8 mouse cellular contexts compared by ENCODE assay signal in genomic region chr5:99157973-99158372, GRCm38 (mm10).
A peak's percentile ranks its signal among the peaks of the same experiment; 100 is the strongest.
DNase-seq lines count a peak whose midpoint lies in the region; ATAC-seq and TF ChIP-seq lines count a peak whose summit lies in the region.

No protein-coding gene starts in this region.

- 9% methylated on average over 1 of the region's 1 CpGs for WGBS in intestine, postnatal 0 days
- WGBS in intestine, embryonic 16.5 days = 6% methylated on average over 1 of the region's 1 CpGs

- H3K36me3 ChIP-seq in intestine, postnatal 0 days (ENCODE audit: control insufficient read depth, insufficient read depth) = no peaks in the 10 kb centered on the region
- no peaks in the 10 kb centered on the region for H3K36me3 ChIP-seq in intestine, embryonic 16.5 days (ENCODE audit: control insufficient read depth, insufficient read depth, low read length)

- ATAC-seq in intestine, postnatal 0 days = no peak
- no peak for ATAC-seq in intestine, embryonic 16.5 days
- ATAC-seq in inflammation-experienced regulatory T-cells, adult 6 months = no peak

- no peaks in the 10 kb centered on the region for H3K27me3 ChIP-seq in intestine, postnatal 0 days (replicated peaks; ENCODE audit: control insufficient read depth, insufficient read depth, low read length)
- no peaks in the 10 kb centered on the region for H3K27me3 ChIP-seq in intestine, embryonic 16.5 days (replicated peaks; ENCODE audit: control insufficient read depth, insufficient read depth, low read length)

- peak; percentile 89 for TF ChIP-seq CTCF in intestine, postnatal 0 days (IDR thresholded peaks at IDR 0.05; ENCODE audit: low read depth)

- H3K4me3 ChIP-seq in intestine, postnatal 0 days (ENCODE audit: low read depth, low read length) = no peak overlapping the region
- H3K4me3 ChIP-seq in intestine, embryonic 16.5 days (ENCODE audit: low read length) = no peak overlapping the region

- DNase-seq in Muller cell, postnatal 12 days (ENCODE audit: inconsistent ontology term) = peak; percentile 10
- peak; percentile 27 for DNase-seq in cerebellum, adult 9-10 months
- DNase-seq in gastrocnemius, postnatal 25 days = peak; percentile 7
- peak; percentile 5 to 10 for DNase-seq in left cerebral cortex, adult 8-10 months (ENCODE audit: low spot score in 2 of 2)
- peak; percentile 28 for DNase-seq in retina, adult 2 months (ENCODE audit: low read depth, low spot score)

- H3K4me1 ChIP-seq in intestine, postnatal 0 days (replicated peaks; ENCODE audit: control insufficient read depth, insufficient read depth, low read length) = no peaks in the 10 kb centered on the region
- H3K4me1 ChIP-seq in intestine, embryonic 16.5 days (ENCODE audit: control insufficient read depth, insufficient read depth, low read length) = no peaks in the 10 kb centered on the region

- no peak overlapping the region for H3K4me2 ChIP-seq in intestine, postnatal 0 days (replicated peaks; ENCODE audit: low read depth)
- H3K4me2 ChIP-seq in intestine, embryonic 16.5 days (ENCODE audit: low read depth, low read length) = no peak overlapping the region

- H3K9me3 ChIP-seq in intestine, postnatal 0 days (ENCODE audit: control insufficient read depth) = no peaks in the 10 kb centered on the region
- H3K9me3 ChIP-seq in intestine, embryonic 16.5 days (ENCODE audit: control insufficient read depth, low read length) = no peaks in the 10 kb centered on the region

- H3K9ac ChIP-seq in intestine, postnatal 0 days (ENCODE audit: low read depth, low read length) = no peak overlapping the region
- H3K9ac ChIP-seq in intestine, embryonic 16.5 days (ENCODE audit: low read depth, low read length) = no peak overlapping the region

- no peak overlapping the region for H3K27ac ChIP-seq in intestine, postnatal 0 days (ENCODE audit: low read depth, low read length)
- H3K27ac ChIP-seq in intestine, embryonic 16.5 days (ENCODE audit: low read length) = no peak overlapping the region
